ENCODE assay signal across 26 mouse cellular contexts in the genomic region with DNA sequence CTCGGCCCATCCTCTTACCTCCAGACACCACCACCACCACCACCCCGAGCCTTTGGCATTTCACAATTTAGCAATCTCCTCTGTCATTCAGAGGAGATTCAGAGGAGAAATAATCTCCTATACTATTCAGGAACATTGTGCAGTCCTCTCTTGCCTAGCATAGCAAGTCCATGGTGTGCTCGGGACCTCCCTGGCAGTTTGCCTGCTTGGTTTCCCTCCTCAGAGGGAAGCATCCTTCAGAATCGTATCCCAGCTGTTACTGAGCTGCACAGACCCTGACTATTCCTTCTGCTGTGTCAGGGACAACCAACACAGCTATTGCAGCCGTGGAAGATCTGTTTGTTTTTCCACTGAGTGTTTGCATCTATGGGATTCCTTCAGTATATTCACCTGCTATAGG.
DNase-seq lines count a peak whose midpoint lies in the region; ATAC-seq and TF ChIP-seq lines count a peak whose summit lies in the region.
"Had no signal": no experiment of that assay in that cellular context is flagged by ENCODE, and none has a peak within 500 bp of the region (broad histone marks: within the 10 kb centered on the region; RNA-seq: fewer than 3 reads in every experiment).

No protein-coding gene starts in this region.

- H3K27me3 ChIP-seq in embryonic facial prominence, embryonic 14.5 days (replicated peaks; ENCODE audit: control insufficient read depth, insufficient read depth, low read length), result no peaks in the 10 kb centered on the region
- no peaks in the 10 kb centered on the region for H3K27me3 ChIP-seq in embryonic facial prominence, embryonic 10.5 days (replicated peaks; ENCODE audit: low read depth, poor library complexity, severe bottlenecking)
- no peaks in the 10 kb centered on the region for H3K27me3 ChIP-seq in kidney, postnatal 0 days (ENCODE audit: insufficient read depth, low read length)
- H3K27me3 ChIP-seq in kidney, embryonic 16.5 days (ENCODE audit: insufficient read depth, low read length), result no peaks in the 10 kb centered on the region
- H3K27me3 ChIP-seq in lung, embryonic 14.5 days (ENCODE audit: insufficient read depth, low read length), result no peaks in the 10 kb centered on the region
- H3K27me3 ChIP-seq: embryonic facial prominence, embryonic 12.5 days; forebrain, embryonic 15.5 days; hindbrain, embryonic 12.5 days; liver, embryonic 12.5 days; midbrain, embryonic 15.5 days; neural tube, embryonic 12.5 days had no signal

- no peak overlapping the region for H3K27ac ChIP-seq in embryonic facial prominence, embryonic 14.5 days (replicated peaks; ENCODE audit: low read depth, low read length)
- H3K27ac ChIP-seq in embryonic facial prominence, embryonic 10.5 days (replicated peaks), result no peak overlapping the region
- no peak overlapping the region for H3K27ac ChIP-seq in kidney, postnatal 0 days
- no peak overlapping the region for H3K27ac ChIP-seq in kidney, embryonic 16.5 days (ENCODE audit: low read length)
- no peak overlapping the region for H3K27ac ChIP-seq in lung, embryonic 14.5 days (ENCODE audit: low read depth)
- H3K27ac ChIP-seq: embryonic facial prominence, embryonic 12.5 days; forebrain, embryonic 10.5 days; forebrain, embryonic 15.5 days; hindbrain, embryonic 12.5 days; layer of hippocampus, adult 2 months; left cerebral cortex, adult 2 months; liver, embryonic 12.5 days; midbrain, embryonic 15.5 days; neural tube, embryonic 12.5 days had no signal

- no peak for TF ChIP-seq CTCF in kidney, postnatal 0 days (IDR thresholded peaks at IDR 0.05; ENCODE audit: low read depth)
- TF ChIP-seq CTCF in lung, embryonic 14.5 days (IDR thresholded peaks at IDR 0.05; ENCODE audit: low read depth), result no peak

- peak; percentile 12 for DNase-seq in embryonic facial prominence, embryonic 14.5 days (ENCODE audit: low spot score)
- no peak for DNase-seq in embryonic facial prominence, embryonic 10.5 days (ENCODE audit: low spot score)
- DNase-seq in kidney, postnatal 0 days (ENCODE audit: low spot score), result peak; percentile 47
- peak; percentile 68 for DNase-seq in lung, embryonic 14.5 days
- no peak for DNase-seq in lung, postnatal 10 days
- DNase-seq in testis, postnatal 14 days (ENCODE audit: low spot score), result peak; percentile 26
- DNase-seq: adrenal gland, postnatal 10 days; cerebellum, adult 11 months; cerebellum, adult 9-11 months; gastrocnemius, postnatal 36 days; kidney, postnatal 25 days; liver, postnatal 0 days; lung, postnatal 14 days; right cerebral cortex, postnatal 4 days had no signal

- H3K9me3 ChIP-seq in embryonic facial prominence, embryonic 14.5 days (ENCODE audit: control insufficient read depth, low read length), result no peaks in the 10 kb centered on the region
- no peaks in the 10 kb centered on the region for H3K9me3 ChIP-seq in embryonic facial prominence, embryonic 10.5 days
- no peaks in the 10 kb centered on the region for H3K9me3 ChIP-seq in kidney, postnatal 0 days (replicated peaks; ENCODE audit: low read length)
- no peaks in the 10 kb centered on the region for H3K9me3 ChIP-seq in kidney, embryonic 16.5 days (ENCODE audit: low read length)
- H3K9me3 ChIP-seq in lung, embryonic 14.5 days (ENCODE audit: low read depth, low read length), result no peaks in the 10 kb centered on the region
- H3K9me3 ChIP-seq: embryonic facial prominence, embryonic 12.5 days; forebrain, embryonic 10.5 days; forebrain, embryonic 15.5 days; hindbrain, embryonic 12.5 days; liver, embryonic 12.5 days; midbrain, embryonic 15.5 days; neural tube, embryonic 12.5 days had no signal

- ATAC-seq in embryonic facial prominence, embryonic 14.5 days (ENCODE audit: low read depth), result no peak
- ATAC-seq in kidney, postnatal 0 days (replicated peaks; ENCODE audit: low FRiP score, low read depth), result no peak
- ATAC-seq in kidney, embryonic 16.5 days (ENCODE audit: low FRiP score, low TSS enrichment), result no peak
- no peak for ATAC-seq in lung, embryonic 14.5 days (ENCODE audit: insufficient read depth)
- ATAC-seq: forebrain, embryonic 15.5 days; intestine, postnatal 0 days; liver, embryonic 12.5 days; liver, postnatal 0 days; midbrain, embryonic 15.5 days; Patski had no signal

- H3K4me2 ChIP-seq in embryonic facial prominence, embryonic 14.5 days (ENCODE audit: low read depth, low read length), result no peak overlapping the region
- no peak overlapping the region for H3K4me2 ChIP-seq in kidney, postnatal 0 days (ENCODE audit: low read length)
- H3K4me2 ChIP-seq in kidney, embryonic 16.5 days (replicated peaks; ENCODE audit: low read depth, low read length), result no peak overlapping the region
- H3K4me2 ChIP-seq in lung, embryonic 14.5 days, result no peak overlapping the region
- H3K4me2 ChIP-seq: embryonic facial prominence, embryonic 12.5 days; forebrain, embryonic 15.5 days; hindbrain, embryonic 12.5 days; liver, embryonic 12.5 days; midbrain, embryonic 15.5 days; neural tube, embryonic 12.5 days had no signal

- WGBS in embryonic facial prominence, embryonic 14.5 days, result 56% methylated on average over 5 of the region's 5 CpGs
- 77% methylated on average over 5 of the region's 5 CpGs for WGBS in embryonic facial prominence, embryonic 10.5 days
- WGBS in kidney, postnatal 0 days, result 51% methylated on average over 5 of the region's 5 CpGs
- 58% methylated on average over 5 of the region's 5 CpGs for WGBS in kidney, embryonic 16.5 days
- WGBS in lung, embryonic 14.5 days, result 44% methylated on average over 5 of the region's 5 CpGs

- no peaks in the 10 kb centered on the region for H3K36me3 ChIP-seq in embryonic facial prominence, embryonic 14.5 days (ENCODE audit: control insufficient read depth, insufficient read depth, low read length)
- no peaks in the 10 kb centered on the region for H3K36me3 ChIP-seq in embryonic facial prominence, embryonic 10.5 days (replicated peaks)
- no peaks in the 10 kb centered on the region for H3K36me3 ChIP-seq in kidney, postnatal 0 days (ENCODE audit: insufficient read depth, low read length)
- no peaks in the 10 kb centered on the region for H3K36me3 ChIP-seq in kidney, embryonic 16.5 days (ENCODE audit: insufficient read depth, low read length)
- H3K36me3 ChIP-seq in lung, embryonic 14.5 days (ENCODE audit: insufficient read depth), result no peaks in the 10 kb centered on the region
- H3K36me3 ChIP-seq: embryonic facial prominence, embryonic 12.5 days; forebrain, embryonic 10.5 days; forebrain, embryonic 15.5 days; hindbrain, embryonic 12.5 days; liver, embryonic 12.5 days; midbrain, embryonic 15.5 days; neural tube, embryonic 12.5 days had no signal

- H3K9ac ChIP-seq in embryonic facial prominence, embryonic 14.5 days (ENCODE audit: low read depth, low read length), result no peak overlapping the region
- no peak overlapping the region for H3K9ac ChIP-seq in kidney, postnatal 0 days (ENCODE audit: low read depth, low read length)
- H3K9ac ChIP-seq in kidney, embryonic 16.5 days (replicated peaks; ENCODE audit: low read length), result no peak overlapping the region
- H3K9ac ChIP-seq in lung, embryonic 14.5 days, result no peak overlapping the region
- H3K9ac ChIP-seq: embryonic facial prominence, embryonic 12.5 days; forebrain, embryonic 15.5 days; hindbrain, embryonic 12.5 days; liver, embryonic 12.5 days; liver, postnatal 0 days; midbrain, embryonic 15.5 days; neural tube, embryonic 12.5 days had no signal

- H3K4me3 ChIP-seq in embryonic facial prominence, embryonic 14.5 days (ENCODE audit: low read depth, low read length), result no peak overlapping the region
- no peak overlapping the region for H3K4me3 ChIP-seq in embryonic facial prominence, embryonic 10.5 days
- no peak overlapping the region for H3K4me3 ChIP-seq in kidney, postnatal 0 days (replicated peaks; ENCODE audit: low read depth, low read length)
- H3K4me3 ChIP-seq in kidney, embryonic 16.5 days (ENCODE audit: low read length), result no peak overlapping the region
- no peak overlapping the region for H3K4me3 ChIP-seq in lung, embryonic 14.5 days (ENCODE audit: low read depth, low read length)
- H3K4me3 ChIP-seq: embryonic facial prominence, embryonic 12.5 days; forebrain, embryonic 10.5 days; forebrain, embryonic 15.5 days; hindbrain, embryonic 12.5 days; layer of hippocampus, adult 2 months; left cerebral cortex, adult 2 months; liver, embryonic 12.5 days; midbrain, embryonic 15.5 days; neural tube, embryonic 12.5 days had no signal

- no peaks in the 10 kb centered on the region for H3K4me1 ChIP-seq in embryonic facial prominence, embryonic 14.5 days (ENCODE audit: control insufficient read depth, insufficient read depth, low read length)
- no peaks in the 10 kb centered on the region for H3K4me1 ChIP-seq in embryonic facial prominence, embryonic 10.5 days
- H3K4me1 ChIP-seq in kidney, postnatal 0 days (replicated peaks; ENCODE audit: insufficient read depth, low read length), result no peaks in the 10 kb centered on the region
- no peaks in the 10 kb centered on the region for H3K4me1 ChIP-seq in kidney, embryonic 16.5 days (ENCODE audit: insufficient read depth, low read length)
- H3K4me1 ChIP-seq in lung, embryonic 14.5 days (ENCODE audit: insufficient read depth), result no peaks in the 10 kb centered on the region
- H3K4me1 ChIP-seq: embryonic facial prominence, embryonic 12.5 days; forebrain, embryonic 10.5 days; forebrain, embryonic 15.5 days; hindbrain, embryonic 12.5 days; liver, embryonic 12.5 days; midbrain, embryonic 15.5 days; neural tube, embryonic 12.5 days had no signal

Comparison
In these comparisons a context has a peak if more than half of its experiments do, and no peak if none do; other contexts are left out.
1. DNase-seq: peak in embryonic facial prominence, embryonic 14.5 days (single experiment), kidney, postnatal 0 days (single experiment), lung, embryonic 14.5 days (single experiment) and testis, postnatal 14 days (single experiment); none in embryonic facial prominence, embryonic 10.5 days (single experiment) and lung, postnatal 10 days (single experiment).